Mouse (Mus musculus): ENCODE measurements around the gene Rps6kl1. TPM values are rescaled to one million over a fixed set of nuclear protein-coding genes. Genes with fewer than 3 reads are reported as not detected.

Gene Rps6kl1
- polyA plus RNA-seq, 1 experiment: 0.36 TPM

DNA sequence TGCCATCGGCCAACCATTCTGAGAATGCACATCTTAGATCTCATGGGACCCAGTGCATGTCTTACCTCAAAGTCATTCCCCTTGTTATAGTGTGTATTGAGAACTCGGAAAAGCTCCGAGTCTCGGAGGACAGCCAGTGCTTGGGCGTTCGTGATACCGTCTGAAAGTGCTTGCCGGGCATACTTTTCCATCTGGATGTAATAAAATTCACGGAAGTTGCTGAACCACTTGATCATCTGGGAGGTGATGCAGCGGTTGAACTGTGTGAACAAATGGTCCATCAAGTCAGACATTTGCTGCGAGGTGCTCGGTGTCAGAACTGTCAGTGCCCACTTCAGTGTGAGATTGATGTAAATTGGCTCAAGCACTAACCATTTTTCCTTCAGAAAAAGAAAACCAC lies 63.2 kb downstream of the Rps6kl1 start:
- Histone ChIP-seq H3K4me3 (ENCODE audit: insufficient read depth, low read depth, low read length) (no peak overlapping the region), H3K4me1 (ENCODE audit: control insufficient read depth, insufficient read depth, insufficient read length, low read length) (no peaks in the 10 kb centered on the region), H3K27ac (replicated peaks; ENCODE audit: low read depth, low read length) (no peak overlapping the region)

Other genes with a start within 250 kb of the Rps6kl1 start
- gene Fcf1, start 180.4 kb downstream of the Rps6kl1 start, polyA plus RNA-seq (2012; ENCODE audit: insufficient read depth, insufficient read length, missing spikeins): 143 and 155 TPM in 2 replicates
- 12.1 and 19.3 TPM in 2 replicates for gene Arel1, start 180.4 kb downstream of the Rps6kl1 start, polyA plus RNA-seq (2012; ENCODE audit: insufficient read depth, insufficient read length, missing spikeins)
- 13.4 and 13.5 TPM in 2 replicates for gene Ylpm1, start 154.9 kb downstream of the Rps6kl1 start, polyA plus RNA-seq (2012; ENCODE audit: insufficient read depth, insufficient read length, missing spikeins)
- gene Prox2, start 40.5 kb downstream of the Rps6kl1 start, polyA plus RNA-seq (2012; ENCODE audit: insufficient read depth, insufficient read length, missing spikeins): 1.6 and 8.0 TPM in 2 replicates
- 822 and 856 TPM in 2 replicates for gene Dlst, start 40.4 kb downstream of the Rps6kl1 start, polyA plus RNA-seq (2012; ENCODE audit: insufficient read depth, insufficient read length, missing spikeins)
- gene Pgf, start 26.5 kb upstream of the Rps6kl1 start, polyA plus RNA-seq (2012; ENCODE audit: insufficient read depth, insufficient read length, missing spikeins): not detected in 2 replicates
- gene Eif2b2, start 68.2 kb upstream of the Rps6kl1 start, polyA plus RNA-seq (2012; ENCODE audit: insufficient read depth, insufficient read length, missing spikeins): 14.8 and 25.4 TPM in 2 replicates
- gene Mlh3, start 119.3 kb upstream of the Rps6kl1 start, polyA plus RNA-seq (2012; ENCODE audit: insufficient read depth, insufficient read length, missing spikeins): 6.5 and 8.5 TPM in 2 replicates
- 60.1 and 79.2 TPM in 2 replicates for gene Acyp1, start 137.2 kb upstream of the Rps6kl1 start, polyA plus RNA-seq (2012; ENCODE audit: insufficient read depth, insufficient read length, missing spikeins)
- not detected in 2 replicates for gene Zc2hc1c, start 137.3 kb upstream of the Rps6kl1 start, polyA plus RNA-seq (2012; ENCODE audit: insufficient read depth, insufficient read length, missing spikeins)
- 29.5 and 38.8 TPM in 2 replicates for gene Nek9, start 188.1 kb upstream of the Rps6kl1 start, polyA plus RNA-seq (2012; ENCODE audit: insufficient read depth, insufficient read length, missing spikeins)
- gene Tmed10, start 223.6 kb upstream of the Rps6kl1 start, polyA plus RNA-seq (2012; ENCODE audit: insufficient read depth, insufficient read length, missing spikeins): 96.7 and 126 TPM in 2 replicates

Data from brown adipose tissue, adult 24 weeks (tissue).